Mouse (Mus musculus) inflammation-experienced regulatory T-cells, adult 16 weeks (primary cell): Measurements from ENCODE around the gene Noc2l. TPM values are rescaled to one million over a fixed set of nuclear protein-coding genes. Genes with fewer than 3 reads are reported as not detected.

ENCODE experiments used
- polyA plus RNA-seq: library from polyadenylated mRNA; unstranded; fragments of 100-300 nt; shearing (Covaris generic); gene quantifications from one replicate; pipeline ENCODE4 v1.2.1, GENCODE M21; 2017

Gene Noc2l
- 21.2 TPM for polyA plus RNA-seq

DNA sequence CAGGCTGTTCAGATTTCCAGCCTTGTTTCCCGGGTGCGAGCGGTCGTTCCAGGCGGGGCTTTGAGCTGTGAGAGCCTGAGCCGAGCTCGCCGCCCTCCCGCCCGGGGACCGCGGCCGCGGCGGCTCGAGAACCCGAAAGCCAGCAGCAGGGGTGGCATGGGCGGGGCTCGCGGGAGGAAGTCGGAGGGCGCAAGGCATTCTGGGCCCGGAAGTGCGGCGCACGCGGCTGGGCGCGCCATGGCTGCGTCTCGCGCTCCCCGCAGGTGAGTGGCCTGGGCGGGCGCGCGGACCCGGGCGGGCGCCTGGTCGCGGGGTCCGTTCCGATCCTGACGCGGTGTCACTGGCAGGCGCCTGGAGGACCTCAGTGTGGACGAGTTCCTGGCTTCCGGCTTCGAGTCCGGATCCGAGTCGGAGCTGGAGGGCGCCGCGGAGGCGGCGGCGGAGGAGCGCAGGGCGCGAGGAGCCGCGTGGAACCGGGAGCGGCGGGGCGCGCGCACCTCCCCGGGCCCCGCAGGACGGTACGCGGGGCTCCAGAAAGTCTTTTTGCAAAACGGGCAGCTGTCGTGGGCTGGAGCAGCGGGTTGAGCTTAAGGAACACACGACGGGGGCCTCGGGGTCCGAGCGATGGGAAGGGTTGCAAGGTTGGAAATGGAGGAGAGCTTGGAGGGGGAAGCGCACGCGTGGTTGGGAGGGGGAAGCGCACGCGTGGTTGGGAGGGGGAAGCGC, at the start of gene Noc2l:
Noc2l (plus strand) TSS at position 203 of the 726 bp plus-strand sequence.

DNA sequence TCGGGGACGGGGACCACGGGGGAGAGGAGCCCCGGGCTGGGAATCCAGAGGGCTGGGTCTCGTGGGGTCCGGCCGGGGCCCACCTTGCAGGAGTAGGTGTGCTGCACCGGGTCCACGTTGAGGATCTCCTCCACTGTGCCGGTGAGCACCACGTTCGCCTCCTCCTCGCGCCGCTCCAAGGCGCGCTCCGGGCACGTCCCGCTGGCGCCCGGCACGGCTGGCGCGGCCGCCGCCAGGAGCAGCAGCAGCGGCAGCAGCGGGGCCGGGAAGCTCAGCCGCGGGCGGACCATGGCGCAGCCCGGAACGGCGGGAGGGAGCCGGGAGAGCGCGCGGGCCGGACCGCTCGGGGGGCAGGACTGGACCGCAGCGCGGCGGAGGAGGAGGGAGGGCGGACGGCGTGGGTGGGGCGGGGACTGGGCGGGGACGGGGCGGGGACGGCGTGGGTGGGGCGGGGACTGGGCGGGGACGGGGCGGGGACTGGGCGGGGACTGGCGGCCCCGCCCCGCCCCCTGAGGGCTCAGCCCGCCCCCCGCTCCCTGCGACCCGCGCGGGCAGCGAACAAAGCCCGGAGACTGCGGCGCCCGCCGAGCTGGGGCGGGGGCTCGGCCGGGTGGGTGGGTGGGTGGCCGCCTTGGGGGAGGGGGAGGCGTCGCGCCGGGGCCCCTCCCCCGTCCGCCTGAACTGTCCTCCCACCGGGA, 38.5 kb upstream of the Noc2l start, which contains the start of gene Agrn:
Agrn (minus strand) TSS at position 358 of the 698 bp plus-strand sequence.

DNA sequence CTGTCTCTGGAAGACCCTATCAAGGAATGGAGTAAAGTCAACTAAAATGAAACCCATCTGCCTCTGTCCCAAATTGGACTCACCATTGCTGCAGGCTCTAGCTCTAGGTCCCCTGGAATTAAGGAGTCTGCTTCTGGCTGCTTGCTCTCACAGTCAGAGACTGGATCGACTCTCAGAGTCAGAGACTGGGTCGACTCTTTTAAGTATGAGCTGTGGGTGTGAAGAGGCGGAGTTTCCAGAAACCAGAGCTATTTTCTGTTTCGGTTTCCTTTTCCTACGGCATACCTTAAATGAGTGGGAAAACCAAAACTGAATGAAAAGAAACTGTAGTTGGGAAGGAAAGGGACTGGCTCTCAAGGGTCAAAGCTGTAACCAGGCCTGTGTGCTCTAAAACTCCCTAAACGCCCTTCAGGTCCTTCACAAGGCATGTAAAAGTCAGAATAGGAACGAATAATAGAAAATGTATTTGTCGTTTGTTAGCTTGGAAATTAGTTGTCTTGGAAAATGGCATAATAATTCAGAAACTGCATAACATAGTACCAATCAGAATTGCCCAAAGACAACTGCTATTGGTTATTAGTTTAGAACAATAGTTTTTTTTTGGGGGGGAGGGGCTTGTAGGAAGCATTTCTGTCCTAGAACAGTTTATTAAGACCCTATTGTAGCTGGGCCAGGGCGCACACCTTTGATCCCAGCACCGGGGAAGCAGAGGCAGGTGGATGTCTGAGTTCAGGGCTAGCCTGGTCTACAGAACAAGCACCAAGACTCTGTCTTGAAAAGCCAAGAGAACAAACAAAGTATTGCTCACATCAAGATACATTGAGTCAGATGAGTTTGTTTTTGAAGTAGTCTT, 35.0 kb upstream of the Noc2l start, which contains the start of gene Isg15:
Isg15 (minus strand) TSS at position 196 of the 853 bp plus-strand sequence.

DNA sequence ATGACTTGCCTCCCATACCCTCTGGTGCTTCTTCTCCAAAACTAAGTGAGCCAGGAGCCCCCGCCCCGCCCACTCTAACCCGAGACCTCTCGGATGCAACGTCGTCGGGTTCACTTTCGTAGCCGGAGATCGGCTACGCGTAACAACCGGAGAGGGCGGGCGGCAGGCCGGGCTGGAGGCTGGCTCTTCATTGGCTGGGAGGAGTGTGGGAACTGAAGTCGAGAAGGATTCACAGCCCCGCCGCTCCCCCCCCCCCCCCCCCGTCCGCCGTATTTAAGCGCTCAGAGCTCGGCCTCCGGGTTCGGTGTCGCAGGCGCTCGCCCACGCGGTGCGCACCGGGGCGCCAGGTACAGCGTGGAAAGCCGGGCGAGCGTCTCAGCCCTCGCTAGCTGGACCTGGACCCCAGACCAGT, 32.8 kb upstream of the Noc2l start, which contains the start of gene AW011738:
AW011738 (plus strand) TSS at position 304 of the 412 bp plus-strand sequence.

DNA sequence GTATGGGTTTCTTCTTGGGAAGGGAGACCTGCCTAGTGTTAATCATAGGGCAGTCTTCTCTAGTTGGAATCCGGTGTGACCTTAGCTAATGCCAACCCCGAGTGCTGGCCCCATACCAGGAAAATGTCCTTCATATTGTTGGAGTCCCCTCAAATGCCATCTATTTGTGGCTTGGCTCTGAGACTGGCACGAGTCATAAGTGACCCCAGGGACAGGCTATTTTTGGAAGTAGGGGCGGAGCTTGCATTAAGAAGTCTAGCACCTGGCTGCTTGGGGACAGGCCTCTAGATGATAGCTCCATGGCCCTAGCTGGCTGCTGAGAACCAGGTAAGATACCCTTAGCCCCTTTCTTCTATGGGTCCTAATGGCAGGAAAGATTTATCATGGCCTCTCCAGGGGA, 20.2 kb upstream of the Noc2l start, which contains the start of gene Perm1:
Perm1 (plus strand) TSS at position 220 of the 400 bp plus-strand sequence.

DNA sequence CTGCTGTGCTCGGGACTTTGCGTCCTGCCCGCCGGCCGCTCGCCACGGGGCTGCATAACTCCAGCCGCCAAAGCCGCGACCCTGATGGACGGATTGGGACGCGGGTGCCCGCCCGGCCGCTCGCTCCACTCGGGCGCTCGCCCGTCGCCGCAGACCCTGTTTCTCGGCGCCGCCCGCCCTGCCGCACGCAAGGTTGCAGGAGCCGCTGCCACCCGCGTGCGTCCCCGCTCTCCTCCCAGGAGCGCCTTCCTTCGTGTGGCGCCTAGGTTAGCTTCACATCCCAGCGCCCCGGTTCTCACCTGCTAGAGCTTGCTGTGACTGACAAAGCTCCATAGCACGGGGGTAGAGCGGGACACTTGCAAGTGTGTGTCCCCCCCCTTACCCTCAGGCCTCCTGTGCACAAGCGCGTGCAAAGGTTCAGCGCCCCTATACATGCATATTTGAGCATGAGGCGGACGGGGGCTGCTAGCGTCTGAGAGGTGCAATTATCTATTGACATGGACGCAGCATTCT, 1.1 kb upstream of the Noc2l start, which contains the start of gene Plekhn1:
Plekhn1 (minus strand) TSS at position 157 of the 513 bp plus-strand sequence.

DNA sequence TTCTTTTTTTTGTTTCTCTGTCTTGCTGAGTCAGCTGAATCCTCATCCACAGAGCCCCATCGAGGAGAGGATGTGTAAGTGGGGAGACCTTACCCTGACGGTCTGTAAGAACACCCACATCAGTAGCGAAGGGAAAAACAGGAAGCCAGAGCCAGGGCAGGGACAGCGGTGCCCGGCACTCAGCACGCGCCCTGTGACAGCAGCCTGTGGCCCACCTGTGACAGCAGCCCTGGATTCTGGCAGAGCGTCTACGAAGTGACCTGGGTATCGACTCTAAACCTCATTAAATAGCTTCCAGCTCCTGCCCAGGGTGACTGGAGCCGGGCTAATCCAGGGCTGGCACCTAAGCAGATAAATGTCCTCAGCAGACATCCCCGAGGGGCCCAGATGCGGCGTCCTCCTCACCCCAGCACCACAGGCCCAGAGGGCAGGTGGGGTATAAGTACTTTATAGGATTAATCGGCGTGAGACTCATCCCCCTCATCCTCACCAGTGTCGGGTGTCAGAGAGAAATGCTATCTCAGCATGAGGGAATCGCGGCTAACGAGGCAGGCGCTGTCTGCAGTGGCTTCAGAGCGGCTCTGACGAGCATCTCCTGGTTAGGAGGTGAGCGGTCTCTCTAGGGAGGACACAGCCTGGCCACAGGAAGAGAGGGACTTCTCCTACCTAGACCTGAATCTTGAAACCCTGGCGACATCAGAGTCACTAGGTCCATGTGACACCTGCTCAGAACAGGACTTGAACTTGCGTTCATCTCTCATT, 19.4 kb downstream of the Noc2l start, which contains the start of gene Samd11:
Samd11 (minus strand) TSS at position 580 of the 762 bp plus-strand sequence.

Other genes with a start within 250 kb of the Noc2l start
- gene B3galt6, start 243.4 kb upstream of the Noc2l start, polyA plus RNA-seq: 1.6 TPM
- gene Sdf4, start 243.1 kb upstream of the Noc2l start, polyA plus RNA-seq: 605 TPM
- gene Tnfrsf4, start 222.2 kb upstream of the Noc2l start, polyA plus RNA-seq: 1,006 TPM
- gene Tnfrsf18, start 209.8 kb upstream of the Noc2l start, polyA plus RNA-seq: 795 TPM
- gene Ttll10, start 176.6 kb upstream of the Noc2l start, polyA plus RNA-seq: 0.26 TPM
- gene 9430015G10Rik, start 126.0 kb upstream of the Noc2l start, polyA plus RNA-seq: 46.9 TPM
- 0.20 TPM for gene Rnf223, start 105.5 kb upstream of the Noc2l start, polyA plus RNA-seq
- gene Agrn, start 38.5 kb upstream of the Noc2l start, polyA plus RNA-seq: 2.0 TPM
- 44.2 TPM for gene Isg15, start 35.2 kb upstream of the Noc2l start, polyA plus RNA-seq
- gene AW011738, start 32.7 kb upstream of the Noc2l start, polyA plus RNA-seq: 31.8 TPM
- gene Perm1, start 20.1 kb upstream of the Noc2l start, polyA plus RNA-seq: 2.2 TPM
- gene Plekhn1, start 1.2 kb upstream of the Noc2l start, polyA plus RNA-seq: 8.3 TPM
- gene Samd11, start 19.6 kb downstream of the Noc2l start, polyA plus RNA-seq: 5.8 TPM
- not detected for gene Vmn2r-ps159, start 95.1 kb downstream of the Noc2l start, polyA plus RNA-seq